Mouse (Mus musculus) cerebellum, adult 18-20 months (tissue): Measurements from ENCODE around the gene Gabarapl1.

ENCODE experiments used
- DNase-seq, 2 experiments: peaks; one replicate each; pipeline ENCODE4 v3.0.0; 2021

Gabarapl1 gene

DNA sequence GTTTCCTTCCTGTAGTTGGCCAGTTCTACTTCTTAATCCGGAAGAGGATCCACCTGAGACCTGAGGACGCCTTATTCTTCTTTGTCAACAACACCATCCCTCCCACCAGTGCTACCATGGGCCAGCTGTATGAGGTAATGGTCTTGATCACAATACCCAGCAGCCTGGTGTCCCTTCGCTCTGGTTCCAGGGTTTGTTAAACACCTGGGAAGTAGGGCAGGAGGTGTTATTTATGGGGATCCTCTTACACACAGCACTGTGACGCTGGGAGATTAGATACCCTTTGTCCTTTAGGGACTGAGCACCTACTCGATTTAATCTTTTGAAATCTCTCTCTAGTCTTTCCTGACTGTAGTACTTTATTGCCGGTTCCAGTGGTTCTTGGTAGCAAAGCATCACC, 5.6 kb downstream of the Gabarapl1 start:
- DNase-seq: no peak

DNA sequence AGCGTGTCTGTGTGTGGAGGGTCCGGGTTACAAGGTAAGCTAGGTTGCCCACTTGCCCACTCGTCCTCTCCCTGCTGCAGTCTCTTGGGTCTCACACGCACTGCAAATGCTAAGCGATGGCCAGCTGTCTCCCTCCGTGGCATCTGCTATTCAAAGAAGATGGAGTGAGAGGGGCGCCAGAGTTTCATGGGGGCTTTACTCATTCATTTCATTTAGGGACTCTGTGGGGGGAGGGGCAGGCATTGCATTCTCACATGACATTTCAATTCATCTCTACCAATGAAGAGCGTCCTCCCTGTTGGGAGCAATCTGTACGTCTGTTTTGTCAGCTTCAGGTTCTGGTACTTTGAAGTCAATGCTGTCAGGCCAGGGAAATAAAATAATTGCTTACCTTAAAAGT, 9.0 kb downstream of the Gabarapl1 start:
- DNase-seq: no peak

DNA sequence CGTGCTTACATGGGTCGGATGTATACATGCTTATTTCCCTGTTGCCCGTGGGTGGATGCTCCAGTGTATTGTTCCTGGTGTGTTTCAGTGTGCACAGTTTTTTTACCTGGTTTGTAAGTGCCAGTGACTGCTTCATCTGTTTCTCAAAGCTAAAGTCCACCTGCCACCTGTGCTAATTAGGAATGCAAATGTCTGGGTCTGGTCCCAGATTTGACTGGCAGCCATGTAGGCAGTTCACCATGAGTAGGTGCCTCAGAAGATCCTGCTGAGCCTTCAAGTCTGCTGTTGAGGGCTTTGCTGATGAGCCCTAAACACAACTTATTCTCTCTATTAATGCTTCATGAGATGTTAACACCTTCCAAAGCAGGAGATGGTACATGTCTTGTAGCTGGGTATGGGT, 9.6 kb downstream of the Gabarapl1 start:
- peak in 1 of 2 experiments; percentile 21 for DNase-seq

DNA sequence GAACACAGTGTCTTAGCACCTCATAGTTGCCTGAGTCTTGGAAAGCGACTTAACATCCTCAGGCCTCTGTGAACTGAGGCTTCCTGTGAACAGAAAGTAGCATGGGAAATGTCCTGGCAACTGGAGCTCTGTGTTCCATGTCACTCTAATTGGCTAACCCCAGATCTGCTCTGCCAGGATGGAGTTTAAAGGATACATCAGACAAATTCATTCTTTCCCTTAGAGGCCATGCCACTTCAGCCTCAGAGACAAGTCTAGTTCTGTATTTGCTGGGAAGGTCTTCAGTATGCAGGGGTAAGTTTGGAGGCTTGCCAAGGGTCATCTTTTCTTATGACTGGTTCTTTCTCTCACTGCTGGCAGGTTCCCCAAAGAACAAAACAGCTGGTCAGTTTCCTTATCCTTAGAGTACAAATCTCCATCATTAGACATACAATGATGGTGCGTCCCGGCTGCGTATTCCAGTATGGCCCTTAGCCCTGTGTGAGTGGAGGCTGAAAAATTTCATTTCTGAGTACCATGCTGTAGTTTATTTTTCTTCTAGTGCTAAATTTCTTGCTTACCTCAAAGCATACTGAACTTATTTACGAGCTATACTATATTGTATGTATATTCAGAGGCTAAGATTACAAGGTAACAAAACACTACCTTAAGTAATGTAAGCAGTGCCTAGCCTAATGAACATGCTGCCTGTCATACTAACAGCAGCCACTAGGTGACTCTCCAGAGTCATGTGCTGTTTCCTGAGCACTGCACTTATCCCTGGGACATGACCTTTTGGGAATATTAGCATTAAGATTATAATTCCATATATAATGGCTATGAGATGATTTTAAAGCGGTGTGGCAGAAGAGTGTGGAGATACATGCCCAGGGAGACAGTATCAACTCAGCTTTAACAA, 11.0 kb downstream of the Gabarapl1 start:
- peak; percentile 74 to 77 for DNase-seq

DNA sequence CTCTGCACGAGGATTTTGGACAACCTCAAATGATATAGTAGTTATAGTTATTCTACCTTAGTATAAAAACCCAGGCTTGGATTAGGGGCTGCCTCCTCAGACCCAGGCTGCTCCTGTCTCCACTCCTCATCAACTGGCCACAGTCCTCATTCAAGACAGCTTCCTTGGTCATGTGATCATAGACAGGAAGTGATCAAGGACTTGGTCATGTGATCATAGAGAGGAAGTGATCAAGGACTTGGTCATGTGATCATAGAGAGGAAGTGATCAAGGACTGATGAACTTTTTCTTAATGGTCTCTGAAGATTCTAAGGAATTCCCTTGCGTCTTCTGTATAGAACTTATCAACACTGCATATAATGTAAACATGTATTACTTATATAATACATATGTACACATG, 14.3 kb downstream of the Gabarapl1 start:
- no peak for DNase-seq

DNA sequence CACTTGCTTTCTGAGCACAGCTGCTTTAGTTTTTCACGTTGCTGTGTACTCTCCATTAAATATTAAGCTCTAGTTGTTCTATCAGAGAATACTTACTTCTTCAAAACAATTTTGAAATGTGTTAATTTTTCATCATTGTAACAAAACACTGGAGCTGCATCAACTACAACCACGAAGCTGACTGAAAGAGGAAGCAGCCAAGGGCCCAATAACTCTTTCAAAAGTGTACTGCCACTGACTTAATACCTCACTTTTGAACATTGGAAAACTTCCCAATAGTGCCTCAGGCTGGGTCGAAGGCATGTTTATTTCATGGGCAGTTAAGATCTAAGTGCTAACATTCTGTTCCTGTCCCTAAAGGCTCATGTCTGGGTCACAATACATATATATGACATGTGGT, 15.0 kb downstream of the Gabarapl1 start:
- DNase-seq: no peak

DNA sequence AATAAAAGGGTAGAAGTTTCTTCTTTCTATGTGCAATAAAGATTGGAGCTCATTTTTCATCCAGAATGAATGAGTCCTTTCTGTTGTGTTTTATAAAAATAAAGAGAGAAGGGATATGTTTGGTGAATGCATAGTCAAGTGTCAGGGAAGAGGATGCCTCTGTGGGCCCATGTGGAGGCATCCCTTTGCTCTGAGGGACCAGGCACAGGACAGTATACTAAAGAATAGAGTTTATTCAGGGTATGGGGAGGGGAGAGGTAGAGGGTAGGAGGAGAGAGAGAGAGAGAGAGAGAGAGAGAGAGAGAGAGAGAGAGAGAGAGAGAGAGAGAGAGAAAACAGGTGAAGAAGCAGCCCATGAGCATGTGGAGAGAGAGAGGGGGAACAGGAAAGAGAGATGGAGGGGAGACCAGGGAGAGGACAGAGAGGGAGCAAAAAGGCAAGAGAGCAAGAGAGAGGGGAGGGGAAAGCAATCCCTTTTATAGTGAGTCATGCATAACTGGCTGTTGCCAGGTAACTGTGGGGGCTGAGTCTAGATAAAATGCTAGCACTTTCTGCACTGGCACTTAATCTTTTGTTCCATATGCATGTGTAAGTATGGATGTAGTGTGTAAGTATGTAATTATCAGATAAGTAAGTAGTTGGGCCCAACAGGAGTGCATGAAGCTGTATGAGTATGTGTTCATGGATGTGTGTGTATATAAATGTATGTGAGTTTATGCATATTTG, 24.5 kb downstream of the Gabarapl1 start:
- DNase-seq: no peak

DNA sequence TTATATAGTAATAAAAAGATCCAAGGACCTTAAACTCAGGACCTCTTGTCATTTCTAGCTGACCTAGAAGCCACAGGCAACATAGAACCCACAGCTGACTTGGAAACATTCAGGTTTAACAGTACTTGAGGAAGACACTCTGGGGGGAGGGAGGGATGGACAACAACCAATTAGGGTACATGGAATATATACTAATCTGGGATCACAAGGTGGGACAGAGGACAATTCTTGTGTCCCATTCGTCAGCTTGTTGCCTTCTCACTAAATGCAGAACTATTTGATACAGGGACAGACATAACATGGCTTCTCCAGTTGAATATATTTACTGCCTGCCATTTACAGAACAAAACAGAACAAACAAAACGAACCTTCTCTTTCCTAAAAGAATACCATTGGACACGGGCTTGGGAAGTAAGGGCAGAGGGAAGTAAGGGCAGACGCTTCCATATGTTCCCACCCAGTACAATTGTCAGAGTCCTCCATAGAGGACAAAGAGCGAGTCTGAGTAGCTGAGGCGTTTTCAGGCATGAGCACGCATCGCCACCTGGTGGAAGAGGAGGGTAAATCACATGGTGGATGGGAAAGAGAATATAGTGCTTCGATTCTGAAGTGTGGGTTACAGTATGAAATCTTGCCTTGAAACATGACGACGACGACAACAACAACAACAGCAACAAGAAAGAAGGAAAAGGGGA, 26.1 kb downstream of the Gabarapl1 start:
- peak; percentile 68 to 73 for DNase-seq

DNA sequence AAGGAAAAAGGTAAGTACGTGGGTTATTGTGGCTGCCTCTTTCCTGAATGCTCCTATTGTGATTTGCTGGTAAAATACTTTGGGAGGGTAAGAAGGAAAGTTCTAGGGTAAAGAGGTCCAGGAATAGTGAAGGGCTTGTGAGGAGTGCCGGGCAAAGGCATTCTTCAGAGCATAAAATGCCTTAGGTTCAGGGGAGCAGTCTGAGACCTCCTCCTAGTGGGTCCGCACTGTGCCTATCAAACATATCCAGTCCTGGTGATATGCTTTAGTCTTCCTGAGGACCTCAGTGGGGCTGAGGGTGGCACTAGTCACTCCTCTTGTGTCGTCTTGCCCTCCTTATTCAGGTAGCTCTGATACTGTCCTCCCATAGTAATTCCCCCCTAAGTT, 26.7 kb downstream of the Gabarapl1 start:
- no peak for DNase-seq

DNA sequence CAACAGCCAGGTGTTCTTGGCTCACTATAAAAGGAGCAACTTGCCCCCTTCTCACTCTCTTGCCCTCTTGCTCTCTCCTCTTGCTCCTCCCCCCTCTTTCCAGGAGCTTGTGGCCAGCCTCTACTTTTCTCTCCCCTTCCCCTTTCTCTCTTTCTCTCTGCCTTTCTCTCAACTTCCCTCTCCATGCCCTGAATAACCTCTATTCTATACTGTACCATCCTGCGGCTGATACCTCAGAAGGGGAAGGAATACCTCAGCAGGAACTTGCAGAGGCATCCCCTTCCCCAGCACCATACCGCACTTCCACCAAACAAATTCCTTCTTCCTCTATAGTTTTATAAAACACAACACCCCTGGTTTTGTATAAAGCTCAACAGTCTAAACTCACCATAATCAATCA, 32.3 kb downstream of the Gabarapl1 start:
- DNase-seq: no peak

DNA sequence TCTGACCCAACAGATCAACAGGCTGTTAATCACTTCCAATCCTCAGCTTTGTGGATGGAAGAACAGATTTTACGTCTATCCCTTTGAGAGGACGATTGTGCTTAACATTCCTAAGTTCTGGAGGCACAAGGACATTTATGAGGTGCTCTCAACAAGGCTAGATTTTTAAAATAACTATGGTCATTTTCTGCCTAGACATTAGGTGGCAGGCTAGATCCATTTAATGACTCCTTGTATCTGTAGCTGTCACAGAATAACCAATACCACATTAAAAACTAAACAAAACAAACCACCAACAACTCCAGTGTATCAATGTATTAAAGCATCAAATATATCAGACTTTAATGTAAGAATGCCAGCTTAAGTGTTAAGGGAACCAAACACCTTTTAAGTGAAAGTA, 42.4 kb downstream of the Gabarapl1 start:
- no peak for DNase-seq

DNA sequence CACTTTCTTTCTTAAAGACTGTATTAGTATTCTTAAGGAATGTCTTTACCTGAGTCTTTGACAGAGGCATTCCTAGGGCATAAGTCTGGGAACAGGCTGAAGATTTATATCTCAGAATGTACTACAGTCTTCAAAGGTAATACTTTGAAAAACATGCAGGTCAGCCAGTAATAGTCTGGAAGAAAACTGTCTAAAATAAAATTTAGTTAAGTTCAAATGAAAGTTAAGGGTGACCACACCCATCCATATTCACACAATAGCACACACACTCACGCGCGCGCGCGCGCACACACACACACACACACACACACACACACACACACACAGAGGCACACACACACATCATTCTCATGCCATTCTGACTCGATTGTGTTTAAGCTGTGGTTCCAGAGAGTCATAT, 44.6 kb downstream of the Gabarapl1 start, which contains the start of gene Klre1:
Klre1 (plus strand) TSS at position 301 of the 400 bp plus-strand sequence.
- no peak for DNase-seq

DNA sequence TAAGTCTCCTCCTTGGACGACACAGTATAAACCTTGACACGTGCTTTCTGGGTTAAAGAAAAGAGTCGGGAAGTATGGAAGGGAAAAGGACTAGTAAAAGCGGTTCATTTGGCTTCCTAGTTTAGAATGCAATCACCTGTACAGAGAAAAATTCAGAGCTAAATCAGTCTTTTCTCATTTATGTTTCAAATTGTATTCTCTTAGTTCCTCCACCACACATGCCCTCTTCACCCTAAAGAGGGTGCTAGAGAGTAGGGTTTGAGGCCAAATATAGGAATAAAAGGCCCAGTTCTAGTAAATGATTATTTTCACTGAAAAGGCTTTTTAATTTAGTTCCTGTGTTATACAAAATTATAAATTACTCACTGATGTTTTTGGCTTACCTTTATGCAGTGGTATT, 48.3 kb downstream of the Gabarapl1 start:
- DNase-seq: no peak

DNA sequence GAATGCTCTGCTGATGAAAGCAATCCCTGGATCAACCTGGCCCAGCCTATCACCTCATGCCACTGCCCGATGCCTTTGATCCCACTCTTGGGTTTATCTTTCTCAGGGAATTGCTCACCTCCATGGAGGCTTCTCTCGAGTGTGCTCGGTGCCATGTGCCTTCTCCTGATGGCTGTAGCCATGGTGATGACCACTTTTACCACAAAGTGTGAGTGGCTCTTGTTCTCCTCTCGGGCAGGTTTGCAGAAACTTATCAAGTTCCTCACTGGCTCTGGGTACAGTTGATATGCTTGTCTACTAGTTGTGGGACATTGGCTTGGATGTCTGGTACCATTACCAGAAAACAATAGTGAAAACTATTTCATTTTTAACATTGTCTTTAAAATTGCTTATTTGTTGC, 48.9 kb downstream of the Gabarapl1 start:
- no peak for DNase-seq

DNA sequence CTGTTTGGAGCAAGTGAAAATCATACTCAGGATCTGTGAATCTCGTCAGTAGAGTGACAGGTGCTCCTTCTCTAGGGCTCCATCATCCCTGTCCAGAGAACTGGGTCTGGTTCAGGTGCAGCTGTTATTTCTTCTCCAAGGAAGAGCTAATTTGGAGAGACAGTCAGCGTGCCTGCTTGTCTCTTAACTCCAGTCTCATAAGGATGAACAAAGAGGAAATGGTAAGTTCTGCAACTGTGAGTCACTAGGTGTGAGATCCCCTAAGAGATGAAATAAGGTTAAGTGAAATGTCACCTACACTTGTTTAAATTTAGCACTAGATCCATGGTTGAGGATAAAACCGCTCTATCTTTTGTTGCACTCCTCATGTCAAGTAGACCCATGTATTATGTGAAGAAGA, 50.1 kb downstream of the Gabarapl1 start:
- DNase-seq: no peak

DNA sequence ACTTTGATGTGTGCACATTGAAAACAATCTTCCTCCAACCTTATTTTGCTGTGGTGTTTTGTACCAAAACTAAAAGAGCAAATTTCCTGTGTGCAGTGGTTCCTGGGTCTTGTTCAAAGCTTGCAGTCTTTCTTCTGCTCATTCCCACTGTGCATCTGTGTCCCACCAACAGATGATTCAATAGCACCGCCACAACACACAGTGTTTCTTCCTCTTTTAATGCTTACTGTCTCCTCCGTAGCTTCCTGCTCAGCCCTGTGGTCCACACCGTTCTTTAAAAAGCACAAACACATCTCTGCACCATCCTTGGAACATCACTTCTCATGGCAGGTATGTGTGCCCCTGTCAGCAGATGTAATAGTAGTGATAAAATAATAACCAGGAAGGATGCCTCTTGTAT, 58.5 kb downstream of the Gabarapl1 start, which contains the start of gene Klrd1:
Klrd1 (plus strand) TSS at position 275 of the 400 bp plus-strand sequence.
- no peak for DNase-seq
